Mouse (Mus musculus) frontal cortex, postnatal 10 days (tissue): ENCODE measurements at regions not wholly inside any gene's neighbourhood (a gene's known extent, or its start where the extent isn't known, plus 50 kb on each side); places are given as distances from the start of the nearest gene placed in this dataset.
"Not testable (repeated sequence)": the region's sequence is repeated elsewhere in the genome, so short reads cannot be mapped to it uniquely, and the experiment has no call there.

Experiments
- DNase-seq, 2 experiments: peaks; one replicate each; pipeline ENCODE4 v3.0.0; 2022; ENCODE audit warnings: low spot score in 2 of 2, mixed read lengths in 1 of 2

DNA sequence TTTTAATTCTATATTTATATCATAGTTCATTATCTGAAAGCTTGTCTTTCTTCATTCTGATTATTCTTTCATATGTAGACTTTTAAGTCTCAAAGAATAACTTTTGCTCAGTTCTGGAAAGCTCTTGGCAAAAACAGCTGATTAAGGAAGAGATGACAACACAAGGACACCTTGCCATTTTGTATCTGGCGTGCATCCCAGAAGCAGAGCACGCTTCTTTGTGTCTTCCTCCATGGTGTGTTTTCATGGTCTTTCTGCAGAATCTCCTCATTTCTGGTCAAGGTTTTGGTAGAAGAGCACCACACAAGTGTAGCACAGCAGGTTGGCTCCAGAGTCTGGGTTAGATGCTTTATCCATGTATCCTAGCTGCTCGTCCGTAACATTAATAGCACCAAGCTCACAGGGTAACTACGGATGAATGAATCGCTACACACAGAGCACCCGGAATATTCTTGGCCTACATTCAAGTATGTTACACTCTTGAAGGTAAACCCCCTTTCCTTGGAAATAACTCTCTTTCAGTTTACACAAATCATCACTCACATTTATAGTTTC, 148.9 kb upstream of the Ddhd1 start:
- no peak for DNase-seq

DNA sequence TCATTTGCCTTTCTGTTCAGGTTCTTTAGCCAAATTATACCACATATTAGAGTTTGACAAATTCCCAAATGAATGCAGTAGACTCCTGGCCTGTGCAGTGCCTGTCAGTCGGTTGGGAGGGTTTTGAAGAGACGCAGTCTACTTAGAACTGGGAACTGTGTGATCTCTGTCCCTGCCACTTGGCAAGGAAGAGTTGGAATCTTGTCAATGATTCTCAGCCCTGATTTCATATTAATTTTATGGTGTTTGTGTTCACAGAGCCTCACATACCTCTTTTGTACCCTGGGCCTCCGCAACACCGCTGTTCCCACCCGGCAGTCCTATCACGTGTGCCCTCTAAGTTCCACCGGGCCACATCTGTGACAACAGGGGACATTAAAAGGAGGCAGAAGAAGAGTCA, 149.8 kb upstream of the Ddhd1 start:
- no peak for DNase-seq

DNA sequence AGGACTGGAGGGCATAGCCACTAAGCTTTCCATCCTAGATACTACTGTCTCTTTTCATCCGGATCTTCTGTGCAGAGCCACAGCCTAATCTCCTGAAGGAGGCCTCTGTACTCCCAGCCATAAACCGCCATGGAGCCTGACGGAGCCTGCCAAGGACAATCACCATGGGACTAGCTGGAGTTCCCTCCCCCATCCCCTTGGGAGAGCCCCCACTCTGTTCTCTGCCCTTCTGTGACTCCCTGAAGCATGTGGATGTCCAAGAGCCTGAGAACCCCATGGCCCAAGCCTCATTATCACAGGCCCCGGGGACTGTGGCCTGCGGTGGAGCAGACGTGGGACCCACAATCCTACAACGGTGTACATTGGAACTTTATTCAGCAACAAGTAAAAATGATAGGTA, 151.5 kb upstream of the Ddhd1 start:
- no peak for DNase-seq

DNA sequence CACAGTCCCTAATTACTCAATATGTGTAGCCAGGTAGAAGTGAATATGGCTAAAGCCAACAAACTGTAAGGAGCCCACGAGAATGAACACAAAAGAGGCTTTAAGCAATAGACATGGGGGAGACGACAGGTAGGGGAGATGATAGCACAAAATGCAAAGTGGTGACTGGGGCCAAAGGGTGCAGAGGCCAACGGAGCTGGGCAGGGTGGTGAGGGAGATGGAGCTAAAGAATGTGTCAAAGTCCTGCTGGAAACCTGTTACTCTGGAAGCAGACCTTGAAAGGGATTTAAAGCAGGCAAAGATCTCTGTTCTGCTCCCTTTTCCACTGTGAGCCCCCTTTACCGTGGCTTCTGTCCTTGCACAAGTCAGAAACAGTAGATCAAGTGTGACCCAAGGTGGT, 152.2 kb upstream of the Ddhd1 start:
- no peak for DNase-seq

DNA sequence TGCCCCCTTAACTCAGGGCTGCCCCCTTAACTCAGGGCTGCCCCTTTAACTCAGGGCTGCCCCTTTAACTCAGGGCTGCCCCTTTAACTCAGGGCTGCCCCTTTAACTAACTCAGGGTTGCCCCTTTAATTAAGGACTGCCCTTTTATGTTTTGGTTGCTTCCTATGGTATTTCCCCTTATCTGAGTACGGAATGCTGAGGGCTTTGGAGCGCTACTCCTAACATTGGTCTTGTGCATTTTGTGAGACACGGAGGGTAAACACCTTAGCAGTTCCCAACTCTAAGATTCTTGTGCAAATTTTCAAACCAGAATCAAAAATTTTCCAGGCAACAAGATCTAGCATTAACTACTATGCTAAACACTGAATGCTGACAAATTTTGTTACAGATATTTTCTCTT, 152.7 kb upstream of the Ddhd1 start:
- DNase-seq: no peak

DNA sequence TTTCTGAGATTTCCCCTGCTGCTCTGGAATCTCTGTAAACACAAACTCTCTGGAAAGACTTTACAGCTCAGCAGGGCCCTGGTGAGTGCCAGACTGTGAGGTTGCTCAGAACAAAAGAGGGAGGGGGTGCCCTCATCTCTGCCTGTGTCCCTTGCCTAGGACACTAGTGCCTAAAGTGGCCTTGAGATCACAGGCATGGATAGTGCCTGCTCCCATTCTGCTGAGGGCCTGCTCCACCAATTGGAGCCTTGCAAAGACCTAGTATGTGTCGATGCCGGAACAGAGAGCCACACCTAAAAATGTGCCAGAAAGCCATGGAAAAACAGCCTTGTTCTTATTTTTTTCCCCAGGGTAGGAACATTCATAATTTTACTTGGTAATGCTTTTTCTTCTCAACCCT, 157.7 kb upstream of the Ddhd1 start:
- DNase-seq: no peak

DNA sequence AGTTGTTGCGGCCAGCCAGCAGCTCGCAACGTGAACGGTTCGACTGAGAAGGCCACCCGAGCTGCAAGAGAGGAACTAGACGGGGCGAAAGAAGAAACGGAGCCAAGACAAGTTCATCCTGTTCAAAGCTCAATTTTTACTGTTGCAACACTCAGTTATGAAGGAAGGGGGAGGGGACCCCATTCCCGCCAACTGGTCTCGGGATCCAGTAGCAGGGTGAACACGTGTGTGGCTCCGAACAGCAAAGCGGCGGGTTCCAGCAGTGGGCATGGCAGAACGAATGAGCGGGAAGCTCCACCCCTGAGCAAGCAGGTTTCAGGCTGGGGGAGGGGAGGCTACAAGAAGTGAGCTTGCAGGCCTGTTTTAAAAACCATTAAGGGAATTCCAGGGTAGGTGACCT, 158.7 kb upstream of the Ddhd1 start:
- not testable (repeated sequence) for DNase-seq

DNA sequence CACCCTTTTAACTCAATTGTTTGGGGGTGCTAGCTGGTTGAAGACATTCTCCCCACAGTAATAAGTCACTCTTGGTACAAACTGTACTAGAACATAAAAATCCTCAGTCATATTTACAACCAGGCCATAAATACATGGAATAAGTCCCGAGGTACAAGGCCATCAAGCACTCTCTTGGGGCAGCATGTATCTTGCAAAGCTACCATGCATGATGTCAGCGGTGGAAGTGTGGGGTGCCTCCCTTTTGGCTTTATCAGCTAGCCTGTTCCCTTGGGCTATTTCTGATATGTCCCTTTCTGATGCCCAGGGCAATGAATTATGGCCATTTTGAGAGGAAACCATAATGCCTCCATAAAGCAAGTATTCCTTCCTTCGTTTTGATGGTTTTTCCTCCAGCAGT, 159.8 kb upstream of the Ddhd1 start:
- no peak for DNase-seq

DNA sequence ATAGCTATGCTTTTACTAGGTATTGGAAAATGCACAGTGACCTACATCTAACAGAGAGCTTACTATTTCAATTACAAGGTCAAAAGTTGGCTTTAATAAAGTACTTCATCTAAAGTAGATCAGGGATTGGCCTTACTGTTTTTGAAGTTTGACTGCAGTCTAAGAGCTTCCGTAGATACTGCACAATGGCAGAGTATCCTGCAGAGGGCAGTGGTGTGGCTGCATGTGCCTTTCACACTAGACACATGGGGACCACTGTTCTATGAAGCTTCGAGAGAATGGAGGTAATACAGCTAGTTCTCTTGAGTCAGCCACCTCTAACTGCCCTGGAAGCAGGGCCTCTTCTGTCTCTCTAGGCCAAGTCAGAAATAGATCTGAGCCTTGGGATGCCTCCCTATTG, 166.7 kb upstream of the Ddhd1 start:
- no peak for DNase-seq

DNA sequence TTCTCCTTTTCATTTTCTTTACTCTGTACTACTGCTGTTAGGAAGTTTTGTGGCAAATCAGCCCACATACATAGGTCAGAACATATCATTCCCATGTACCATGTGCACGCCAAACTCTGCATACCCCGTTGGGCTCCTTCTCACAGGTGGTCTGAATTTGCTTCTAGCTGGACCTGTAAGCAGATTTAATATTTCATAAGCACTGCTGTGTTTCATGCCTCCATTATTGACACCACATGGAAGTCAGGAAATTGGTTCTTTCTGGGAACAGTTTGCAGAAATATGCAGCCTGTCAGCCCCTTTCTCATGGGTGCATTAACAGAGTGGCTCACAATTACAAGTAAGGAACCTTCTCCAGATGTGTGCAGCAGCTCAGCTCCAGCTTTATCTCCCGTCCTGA, 168.1 kb upstream of the Ddhd1 start:
- DNase-seq: no peak

DNA sequence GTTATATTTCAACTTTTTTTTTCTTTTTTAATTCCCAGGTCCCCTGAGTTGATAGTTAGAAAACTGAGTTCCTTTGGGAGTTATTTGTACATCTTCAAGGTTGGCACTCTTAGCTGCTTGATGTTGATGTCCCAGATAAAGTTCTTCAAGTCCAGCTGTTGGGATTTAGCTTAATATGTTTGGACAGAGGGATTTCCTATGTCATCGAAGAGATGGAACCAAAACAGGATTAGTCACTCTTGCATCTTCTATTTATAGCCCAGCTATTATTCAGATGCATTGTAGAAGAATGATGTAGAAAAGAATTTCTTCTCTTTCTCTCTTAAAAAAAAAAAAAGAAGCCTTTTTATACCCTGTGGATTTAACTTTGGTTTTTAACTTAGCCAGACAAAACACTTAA, 169.2 kb upstream of the Ddhd1 start:
- no peak for DNase-seq

DNA sequence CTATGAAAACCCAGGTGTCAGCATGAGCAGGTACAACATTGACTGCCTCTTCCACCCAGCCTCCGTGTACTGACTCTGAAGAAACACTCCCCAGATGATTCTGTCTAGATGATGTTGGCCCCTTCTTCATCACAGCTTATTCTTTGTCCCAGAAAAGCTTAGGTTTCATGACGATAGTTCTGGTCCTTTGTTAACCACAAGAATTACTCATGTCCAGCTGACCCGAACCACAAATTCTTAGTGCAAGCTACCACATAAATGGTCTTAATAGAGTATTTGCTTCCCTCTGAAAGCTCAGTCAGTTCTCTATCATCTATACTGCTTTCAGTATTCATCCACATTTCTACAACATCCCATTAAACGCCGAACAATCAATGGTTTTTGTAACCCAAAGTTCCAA, 172.5 kb upstream of the Ddhd1 start:
- DNase-seq: no peak

DNA sequence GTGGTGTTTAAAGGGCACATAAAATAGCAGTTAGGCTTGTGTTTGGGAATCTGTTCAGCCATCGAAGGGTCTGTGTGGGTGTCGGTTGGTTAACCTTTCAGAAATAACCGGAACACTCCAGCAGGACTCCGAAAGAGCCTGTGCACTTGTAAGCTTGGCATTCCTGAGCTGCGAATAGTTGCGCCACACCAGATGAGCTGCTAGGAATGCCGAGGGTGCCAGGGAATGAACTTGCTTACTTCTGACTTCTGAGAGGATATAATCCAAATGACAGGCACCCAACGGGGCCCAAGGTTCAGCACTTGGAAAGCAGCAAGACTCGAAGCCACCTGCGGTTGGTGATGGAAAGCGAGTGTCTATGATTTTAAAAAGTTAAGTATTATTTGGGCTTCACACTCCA, 179.1 kb upstream of the Ddhd1 start:
- no peak for DNase-seq

DNA sequence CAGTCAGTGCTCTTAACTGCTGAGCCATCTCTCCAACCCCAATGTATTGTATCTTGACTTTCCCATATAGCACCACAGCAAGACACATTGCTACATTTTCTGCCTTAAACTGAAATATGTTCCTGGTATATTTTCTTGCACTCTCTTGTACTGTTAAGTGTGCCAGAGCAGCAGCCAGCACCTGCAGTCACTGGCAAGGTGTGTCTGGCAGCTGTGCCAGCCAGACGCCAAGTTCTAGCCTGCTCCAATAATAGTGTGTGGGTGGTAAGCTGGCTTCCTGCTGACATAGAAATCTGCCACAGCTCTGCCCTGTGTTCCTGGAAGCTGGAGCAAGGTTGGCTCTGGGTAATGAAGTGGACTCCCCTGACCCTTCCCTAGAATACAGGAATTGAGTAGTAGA, 185.9 kb upstream of the Ddhd1 start:
- no peak for DNase-seq

DNA sequence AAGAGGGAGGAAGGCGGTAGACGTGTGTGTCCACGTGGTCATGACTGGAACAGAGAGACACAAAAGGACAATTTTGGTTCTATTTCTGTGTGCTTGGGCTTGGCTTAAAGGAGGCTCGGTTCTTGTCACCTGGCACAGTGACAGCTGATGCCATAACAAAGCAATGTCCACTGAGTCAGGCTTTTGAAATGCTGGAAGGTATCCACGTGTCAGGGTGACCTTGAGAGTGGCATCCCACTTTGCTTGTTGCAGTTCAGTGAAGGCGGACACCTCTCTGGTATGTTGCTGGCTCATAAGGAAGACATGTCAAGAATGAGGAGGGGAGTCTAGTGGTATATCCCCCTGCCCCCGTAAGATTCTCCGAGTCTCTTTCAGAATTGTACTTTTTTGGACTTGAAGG, 192.6 kb upstream of the Ddhd1 start:
- DNase-seq: no peak

DNA sequence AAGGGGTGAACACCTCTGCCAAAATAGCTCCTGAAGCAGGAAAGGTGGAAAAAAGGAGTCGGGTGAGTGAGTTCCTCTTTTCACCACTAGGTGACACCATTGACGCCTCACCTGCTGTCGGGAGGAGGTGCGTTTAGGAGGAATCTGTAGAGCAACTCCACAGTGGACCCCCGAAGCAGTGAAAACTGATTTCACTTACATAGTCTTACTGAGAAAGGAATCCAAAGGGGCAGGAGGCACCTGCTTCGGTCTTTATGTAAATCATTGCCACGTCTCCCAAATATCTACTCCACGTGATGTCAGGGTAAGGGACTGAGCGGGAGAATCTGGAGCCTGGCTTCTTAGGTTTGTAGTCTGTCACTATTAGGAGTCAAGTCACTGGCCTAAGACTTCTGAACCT, 220.5 kb upstream of the Ddhd1 start:
- DNase-seq: peak in 1 of 2 experiments; percentile 27

DNA sequence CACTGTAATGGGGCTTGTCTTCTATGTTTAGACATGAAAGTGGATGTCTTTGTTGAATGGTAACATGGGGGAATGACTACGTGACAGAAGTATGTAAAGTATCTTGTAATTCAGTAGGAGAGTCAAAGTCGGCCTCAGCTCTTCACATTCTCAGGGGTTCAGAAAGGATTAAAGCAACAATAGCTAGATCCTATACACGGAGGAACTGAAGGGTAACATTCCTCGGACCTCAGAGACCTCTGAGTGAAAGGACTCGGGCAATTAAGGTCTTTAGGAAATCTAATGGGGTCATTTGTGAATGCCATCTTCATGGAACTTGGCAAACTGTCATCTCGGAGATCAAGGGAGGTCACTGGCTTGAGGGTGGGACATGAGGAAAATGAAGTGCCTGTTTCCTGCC, 262.8 kb upstream of the Ddhd1 start:
- no peak for DNase-seq

DNA sequence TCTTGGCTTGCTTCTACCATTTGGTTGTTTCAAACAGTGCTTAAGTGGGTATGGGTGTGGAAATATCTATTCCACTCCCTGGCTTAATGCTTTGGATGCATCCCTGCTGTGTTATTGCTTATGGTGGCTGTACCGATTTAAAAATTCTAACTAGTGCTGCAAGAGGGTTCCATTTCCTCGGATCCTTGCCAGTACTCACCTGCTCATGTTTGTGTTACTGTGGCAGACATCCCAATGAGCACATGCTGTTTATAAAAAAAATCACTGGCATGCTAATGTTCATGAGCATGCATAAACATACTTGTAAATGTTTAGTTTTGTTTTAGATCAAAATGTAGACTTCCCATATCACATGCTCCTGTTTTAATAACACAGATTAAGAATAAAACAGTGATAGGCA, 285.6 kb upstream of the Ddhd1 start:
- no peak for DNase-seq

DNA sequence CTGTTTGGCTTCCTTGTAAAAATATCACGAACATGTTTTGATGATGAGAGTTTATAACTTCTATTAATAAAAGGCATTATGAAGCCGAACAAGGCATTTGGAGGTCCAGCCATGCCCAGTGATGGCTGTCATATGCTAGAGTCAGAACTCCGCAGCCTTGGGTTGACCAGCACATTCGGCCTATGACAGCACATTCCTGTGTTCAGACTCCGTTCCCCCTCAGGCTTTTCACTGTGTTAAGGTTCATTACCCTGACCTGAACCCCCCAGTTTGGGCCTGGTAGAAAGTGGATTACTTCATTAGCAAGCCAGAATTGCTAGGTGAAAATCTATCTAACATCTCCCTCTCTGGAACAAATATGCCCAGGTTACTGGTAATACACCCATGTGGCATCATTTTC, 286.2 kb upstream of the Ddhd1 start:
- no peak for DNase-seq

DNA sequence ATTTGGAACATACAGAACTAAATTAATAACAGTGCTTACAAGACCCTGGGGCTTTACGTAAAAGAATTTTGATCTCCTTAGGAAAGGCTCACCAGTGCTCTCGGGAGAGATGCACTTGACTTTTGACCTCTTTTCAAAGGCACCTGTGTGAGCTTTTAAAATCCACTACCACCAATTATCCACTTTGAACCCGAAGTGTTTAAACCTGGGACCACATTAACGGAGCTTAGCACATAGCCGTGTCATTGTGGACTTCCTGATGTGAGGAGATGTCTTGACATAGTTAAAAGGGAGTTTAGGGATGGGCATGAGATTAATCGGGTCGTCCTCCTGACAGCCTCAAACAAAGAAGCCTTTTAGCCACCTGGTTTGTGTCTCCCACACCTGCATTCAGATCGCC, 286.6 kb upstream of the Ddhd1 start:
- no peak for DNase-seq

DNA sequence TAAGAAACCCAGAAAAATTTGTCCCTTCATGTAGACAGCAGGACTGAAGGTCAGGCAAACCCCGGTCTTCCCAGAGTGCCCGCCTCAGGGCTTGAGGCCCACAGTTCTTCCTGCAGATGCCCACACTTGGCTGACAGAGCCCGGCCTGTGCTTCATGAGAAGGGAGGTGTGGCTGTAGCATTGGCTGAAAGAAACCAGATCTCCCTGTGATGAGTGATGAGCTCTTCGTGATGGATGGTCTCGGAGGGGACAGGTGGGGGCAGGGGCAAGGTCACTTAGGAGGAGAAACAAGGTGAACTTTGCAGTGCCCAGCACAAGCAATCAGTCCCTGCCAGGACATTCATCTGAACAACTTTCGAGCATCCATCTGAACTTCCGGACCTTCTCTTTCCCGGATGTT, 298.7 kb upstream of the Ddhd1 start:
- no peak for DNase-seq

DNA sequence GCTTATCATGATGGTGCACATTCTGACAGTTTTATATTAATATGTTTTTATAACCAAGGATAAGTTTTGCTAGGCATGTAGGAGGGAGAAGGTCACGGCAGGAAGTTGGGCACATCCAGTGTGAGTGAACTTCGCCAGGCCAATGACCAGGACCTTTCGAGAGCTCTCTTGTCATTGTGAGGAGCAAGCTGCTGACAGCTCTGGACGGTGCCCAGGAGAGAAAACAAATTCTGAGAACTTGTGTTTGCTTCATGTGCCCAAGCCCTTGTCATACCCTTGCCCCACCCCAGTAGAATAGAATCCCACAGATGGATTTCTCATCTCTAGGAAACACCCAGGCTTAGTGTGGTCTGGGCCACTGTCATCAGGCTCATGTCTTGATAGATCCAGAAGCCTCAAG, 304.5 kb upstream of the Ddhd1 start:
- DNase-seq: no peak

DNA sequence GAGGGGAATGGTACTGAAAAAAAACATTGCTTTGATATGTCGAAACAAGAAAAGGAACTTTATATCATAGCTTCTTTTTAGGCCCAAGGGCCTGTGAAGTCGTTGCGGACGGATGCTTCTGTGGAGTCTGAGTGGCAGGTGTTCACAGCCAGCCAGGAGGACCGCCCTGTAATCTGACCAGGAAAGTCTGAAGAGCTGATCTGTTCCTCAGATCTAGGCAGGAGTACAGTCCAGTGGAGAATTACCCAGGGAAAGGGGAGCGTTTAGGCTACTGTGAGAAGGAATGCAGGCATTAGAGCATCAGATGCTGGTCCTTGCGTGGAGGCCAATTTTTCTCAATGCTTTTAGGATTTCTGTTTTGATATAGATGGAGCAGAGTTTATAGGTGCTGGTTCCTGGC, 306.1 kb upstream of the Ddhd1 start:
- DNase-seq: no peak

DNA sequence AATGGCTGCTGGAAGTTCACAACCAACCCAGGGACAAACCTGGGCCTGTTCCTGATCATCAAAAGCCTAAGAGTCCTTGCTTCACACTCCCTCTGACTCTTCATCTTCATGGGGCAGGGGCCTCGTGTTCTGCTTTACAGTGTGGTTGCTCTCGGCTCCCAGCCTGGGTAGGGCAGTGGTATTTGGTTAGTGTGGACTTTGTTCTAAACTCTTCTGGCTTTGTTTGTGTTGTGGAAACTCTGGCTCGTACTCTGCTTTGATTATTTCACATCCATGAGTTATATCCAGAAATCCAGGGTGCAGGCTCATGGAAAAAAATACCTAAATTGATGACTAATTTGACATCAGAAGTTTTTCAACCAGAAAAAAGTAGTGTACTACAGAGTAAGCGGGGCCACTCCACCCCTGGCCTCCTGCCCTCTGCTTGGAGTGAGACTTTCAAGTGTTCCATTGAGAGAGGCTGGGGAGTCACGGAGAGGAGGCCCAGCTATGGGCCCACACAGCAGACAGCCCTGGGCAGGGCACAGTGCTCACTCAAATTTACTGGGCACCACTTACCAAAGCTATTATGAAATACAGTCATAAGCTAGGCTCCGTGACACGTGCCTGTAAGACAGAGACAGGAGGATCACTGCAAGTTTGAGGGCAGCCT, 325.4 kb upstream of the Ddhd1 start:
- DNase-seq: no peak
